Comparison of ENCODE assay signal across 25 mouse cellular contexts in the genomic region with DNA sequence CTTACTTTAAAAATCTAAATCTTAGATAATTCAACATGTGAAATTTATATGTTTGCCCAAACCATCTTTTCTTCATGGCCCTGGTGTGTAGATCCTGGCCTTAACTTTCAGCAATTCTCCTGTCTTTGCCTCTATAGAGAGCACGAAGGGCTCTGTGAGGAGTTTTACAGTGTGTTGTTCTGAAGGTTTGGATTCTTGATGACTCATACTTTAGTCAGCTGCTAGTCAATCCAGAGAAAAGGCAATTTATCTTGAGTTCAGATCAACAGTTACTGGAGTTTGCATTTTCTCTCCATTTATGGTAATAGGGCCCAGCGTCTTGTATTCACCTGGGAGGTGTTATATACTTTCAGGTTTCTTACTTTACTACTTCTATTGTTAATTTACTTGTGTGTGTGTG. TPM values are rescaled to one million over a fixed set of nuclear protein-coding genes. Genes with fewer than 3 reads are reported as not detected.
DNase-seq lines count a peak whose midpoint lies in the region; ATAC-seq and TF ChIP-seq lines count a peak whose summit lies in the region.
"Had no signal": no experiment of that assay in that cellular context is flagged by ENCODE, and none has a peak within 500 bp of the region (broad histone marks: within the 10 kb centered on the region; RNA-seq: fewer than 3 reads in every experiment).

No protein-coding gene starts in this region.

- WGBS in liver, embryonic 12.5 days (ENCODE audit: insufficient replicate concordance): 79% methylated on average over 2 of the region's 2 CpGs
- WGBS in liver, postnatal 0 days (ENCODE audit: insufficient replicate concordance): 77% methylated on average over 2 of the region's 2 CpGs
- WGBS in intestine, embryonic 16.5 days: 69% methylated on average over 2 of the region's 2 CpGs

- CTCF ChIA-PET in Patski (lab: Charles Lee): interaction anchor here (0.7 to 1.4 kb wide), 4 partner anchors 11 to 36 kb away, joined by 3 read pairs; a partner anchor contains a TSS

- TF ChIP-seq CTCF in liver, postnatal 0 days (IDR thresholded peaks at IDR 0.05; ENCODE audit: low read depth): no peak
- TF ChIP-seq CTCF in Patski (IDR thresholded peaks at IDR 0.05): no peak

- no peaks in the 10 kb centered on the region for H3K9me3 ChIP-seq in liver, embryonic 12.5 days (replicated peaks)
- no peaks in the 10 kb centered on the region for H3K9me3 ChIP-seq in liver, postnatal 0 days (ENCODE audit: low read length)
- no peaks in the 10 kb centered on the region for H3K9me3 ChIP-seq in intestine, embryonic 16.5 days (ENCODE audit: control insufficient read depth, low read length)
- H3K9me3 ChIP-seq: embryonic facial prominence, embryonic 15.5 days; hindbrain, embryonic 13.5 days; midbrain, embryonic 13.5 days had no signal

- H3K36me3 ChIP-seq in liver, embryonic 12.5 days: peaks cover 34% of the 10 kb centered on the region; the same call in 1 of the 2 replicates
- H3K36me3 ChIP-seq in liver, postnatal 0 days (replicated peaks; ENCODE audit: insufficient read depth, low read length): 0 out of 2 replicates have a peak, but pooled peaks cover 7% of the 10 kb centered on the region
- no peaks in the 10 kb centered on the region for H3K36me3 ChIP-seq in intestine, embryonic 16.5 days (ENCODE audit: control insufficient read depth, insufficient read depth, low read length)
- H3K36me3 ChIP-seq: hindbrain, embryonic 13.5 days; limb, embryonic 13.5 days; midbrain, embryonic 13.5 days; neural tube, embryonic 13.5 days had no signal

- no peak overlapping the region for H3K4me3 ChIP-seq in liver, embryonic 12.5 days
- no peak overlapping the region for H3K4me3 ChIP-seq in liver, postnatal 0 days (ENCODE audit: low read depth, low read length)
- no peak overlapping the region for H3K4me3 ChIP-seq in intestine, embryonic 16.5 days (ENCODE audit: low read length)
- H3K4me3 ChIP-seq: embryonic facial prominence, embryonic 15.5 days; hindbrain, embryonic 13.5 days; limb, embryonic 13.5 days; midbrain, embryonic 13.5 days; neural tube, embryonic 13.5 days had no signal

- ATAC-seq in liver, embryonic 12.5 days: peak; percentile 44; the same call in 1 of the 2 replicates
- ATAC-seq in liver, postnatal 0 days: no peak
- ATAC-seq in Patski: peak; percentile 48
- peak; percentile 65; the same call in 1 of the 2 replicates for ATAC-seq in intestine, embryonic 16.5 days
- ATAC-seq: lung, postnatal 0 days; midbrain, embryonic 13.5 days had no signal

- DNase-seq in liver, postnatal 0 days: no peak
- no peak for DNase-seq in Patski (ENCODE audit: low read depth, low spot score)
- DNase-seq in cerebellum, adult 9-10 months: no peak
- DNase-seq in right cerebral cortex, adult 2 months (ENCODE audit: low spot score in 2 of 2): no peak
- no peak for DNase-seq in layer of hippocampus, adult 9-11 months
- no peak for DNase-seq in urinary bladder, postnatal 4 days (ENCODE audit: low spot score in 2 of 2)
- DNase-seq: adrenal gland, adult 2 months; B cell, adult 2 months; cerebellum, postnatal 10 days; embryo, embryonic 11 days; heart, postnatal 10 days; kidney, adult 11 months; layer of hippocampus, postnatal 36 days; right cerebral cortex, adult 18-20 months had no signal

- TF ChIP-seq EP300 in liver, postnatal 0 days (IDR thresholded peaks at IDR 0.05; ENCODE audit: low read depth): no peak

- H3K27me3 ChIP-seq in liver, embryonic 12.5 days (replicated peaks): no peaks in the 10 kb centered on the region
- H3K27me3 ChIP-seq in liver, postnatal 0 days (ENCODE audit: insufficient read depth, low read length): no peaks in the 10 kb centered on the region
- H3K27me3 ChIP-seq in Patski: no peaks in the 10 kb centered on the region
- no peaks in the 10 kb centered on the region for H3K27me3 ChIP-seq in intestine, embryonic 16.5 days (replicated peaks; ENCODE audit: control insufficient read depth, insufficient read depth, low read length)
- H3K27me3 ChIP-seq: embryonic facial prominence, embryonic 15.5 days; hindbrain, embryonic 13.5 days; limb, embryonic 13.5 days; midbrain, embryonic 13.5 days; neural tube, embryonic 13.5 days had no signal

- in situ Hi-C loops in Patski (cut with MboI; ENCODE audit: low pct_unique_long_range_greater_than_20kb): no loop called here

- H3K4me1 ChIP-seq in liver, embryonic 12.5 days: peaks cover 23% of the 10 kb centered on the region
- peaks cover 8% of the 10 kb centered on the region for H3K4me1 ChIP-seq in liver, postnatal 0 days (ENCODE audit: insufficient read depth)
- 0 out of 2 replicates have a peak, but pooled peaks cover 4% of the 10 kb centered on the region for H3K4me1 ChIP-seq in intestine, embryonic 16.5 days (ENCODE audit: control insufficient read depth, insufficient read depth, low read length)
- H3K4me1 ChIP-seq: embryonic facial prominence, embryonic 15.5 days; hindbrain, embryonic 13.5 days; limb, embryonic 13.5 days; midbrain, embryonic 13.5 days; neural tube, embryonic 13.5 days had no signal

- no peak overlapping the region for H3K9ac ChIP-seq in liver, embryonic 12.5 days
- H3K9ac ChIP-seq in liver, postnatal 0 days (replicated peaks): no peak overlapping the region
- no peak overlapping the region for H3K9ac ChIP-seq in intestine, embryonic 16.5 days (ENCODE audit: low read depth, low read length)
- H3K9ac ChIP-seq: embryonic facial prominence, embryonic 15.5 days; hindbrain, embryonic 13.5 days; limb, embryonic 13.5 days; liver, embryonic 14.5 days; midbrain, embryonic 13.5 days; neural tube, embryonic 13.5 days had no signal

- H3K4me2 ChIP-seq in liver, embryonic 12.5 days: no peak overlapping the region
- H3K4me2 ChIP-seq in liver, postnatal 0 days (ENCODE audit: low read depth, low read length): no peak overlapping the region
- H3K4me2 ChIP-seq in intestine, embryonic 16.5 days (ENCODE audit: low read depth, low read length): no peak overlapping the region
- H3K4me2 ChIP-seq: embryonic facial prominence, embryonic 15.5 days; heart, embryonic 11.5 days; hindbrain, embryonic 13.5 days; limb, embryonic 13.5 days; midbrain, embryonic 13.5 days; neural tube, embryonic 13.5 days had no signal

- POLR2A ChIA-PET in Patski (lab: Charles Lee): interaction anchor here (0.6 kb wide), 1 partner anchor 776 kb away, joined by 3 read pairs; no protein-coding TSS in a partner anchor

- 0 out of 2 replicates have a peak overlapping the region, but pooled peaks have one; percentile 18 for H3K27ac ChIP-seq in liver, embryonic 12.5 days
- H3K27ac ChIP-seq in liver, postnatal 0 days (ENCODE audit: low read depth): no peak overlapping the region
- H3K27ac ChIP-seq in intestine, embryonic 16.5 days (ENCODE audit: low read length): no peak overlapping the region
- H3K27ac ChIP-seq: embryonic facial prominence, embryonic 15.5 days; hindbrain, embryonic 13.5 days; kidney, postnatal 0 days; limb, embryonic 13.5 days; liver, embryonic 14.5 days; midbrain, embryonic 13.5 days; neural tube, embryonic 13.5 days had no signal

RNA-seq across cellular contexts. Expression of a gene that starts 35.6 kb away (rescaled TPM):
- 57.7 and 63.2 TPM in 2 replicates for polyA plus RNA-seq in liver, embryonic 12.5 days (2016; fragmentation: Nextera tagmentation; extraction: Ambion mirVana)
- 33.2 and 33.5 TPM in 2 replicates for polyA plus RNA-seq in liver, postnatal 0 days (2015; fragmentation: Nextera tagmentation; extraction: Ambion mirVana)
- 183 TPM for polyA plus RNA-seq in Patski (2021)
- 96.1 and 105 TPM in 2 replicates for polyA plus RNA-seq in intestine, embryonic 16.5 days (2015; fragmentation: Nextera tagmentation; extraction: Ambion mirVana)
